Mouse (Mus musculus): ENCODE data around the gene Trpm5.

DNA sequence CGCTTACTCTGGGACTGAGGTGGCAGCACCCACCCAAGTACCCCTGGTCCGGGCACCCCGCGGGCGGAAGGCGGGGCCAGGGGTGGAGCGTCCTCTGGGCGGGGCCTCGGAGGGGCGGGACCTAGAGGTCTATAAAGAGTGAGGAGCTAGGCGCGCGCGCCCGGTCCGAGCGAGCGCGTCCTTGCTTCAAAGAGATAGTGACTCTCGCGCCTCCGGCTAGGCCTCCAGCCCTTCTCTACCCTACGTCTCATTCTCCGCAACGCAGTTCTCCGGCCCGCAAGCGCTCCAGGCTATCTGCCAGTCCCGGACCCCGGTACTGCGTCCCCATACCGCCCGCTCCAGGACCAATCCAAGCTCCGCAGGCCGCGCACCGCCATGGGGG lies 41.8 kb downstream of the Trpm5 start, which contains the start of gene Cd81:
- no peak for TF ChIP-seq CTCF (IDR thresholded peaks at IDR 0.05)
- TF ChIP-seq EP300 (IDR thresholded peaks at IDR 0.05), result no peak
